Mouse (Mus musculus) hindbrain, embryonic 16.5 days (tissue): ENCODE measurements at regions not wholly inside any gene's neighbourhood (a gene's known extent, or its start where the extent isn't known, plus 50 kb on each side); places are given as distances from the start of the nearest gene placed in this dataset.

Source experiments
- ATAC-seq: fragments of 200-750 bp; cut with Nextera tagmentation; 2 replicates; pipeline ENCODE4 v1.8.0; 2017; ENCODE audit warnings: moderate TSS enrichment, moderate library complexity
- H3K27ac ChIP-seq: fragments of 300-500 bp; sonication (generic); 2 replicates; pipeline ENCODE4 v1.5.1; 2014; ENCODE audit warnings: low read depth, mild to moderate bottlenecking, control low read depth, low read length, moderate library complexity
- H3K27me3 ChIP-seq: fragments of 300-500 bp; sonication (generic); replicated peaks from 2 replicates; pipeline ENCODE4 v1.6.1; 2014; ENCODE audit warnings: low read length; ENCODE audit not compliant: control insufficient read depth, insufficient read depth
- H3K36me3 ChIP-seq: fragments of 300-500 bp; sonication (generic); 2 replicates; pipeline ENCODE4 v1.6.1; 2014; ENCODE audit warnings: mild to moderate bottlenecking, low read length, moderate library complexity, mixed read lengths; ENCODE audit not compliant: control insufficient read depth, insufficient read depth
- H3K4me1 ChIP-seq: fragments of 300-500 bp; sonication (generic); 2 replicates; pipeline ENCODE4 v1.6.1; 2014; ENCODE audit warnings: low read depth, low read length; ENCODE audit not compliant: control insufficient read depth, insufficient read depth
- H3K4me2 ChIP-seq: fragments of 300-500 bp; sonication (generic); 2 replicates; pipeline ENCODE4 v1.6.1; 2014; ENCODE audit warnings: mild to moderate bottlenecking, low read length, control low read depth, moderate library complexity
- H3K4me3 ChIP-seq: fragments of 300-500 bp; sonication (generic); 2 replicates; pipeline ENCODE4 v1.5.1; 2014; ENCODE audit warnings: mild to moderate bottlenecking, low read length, control low read depth, moderate library complexity
- H3K9ac ChIP-seq: fragments of 300-500 bp; sonication (generic); 2 replicates; pipeline ENCODE4 v1.6.1; 2014; ENCODE audit warnings: low read depth, mild to moderate bottlenecking, control low read depth, low read length, moderate library complexity
- H3K9me3 ChIP-seq: fragments of 300-500 bp; sonication (generic); 2 replicates; pipeline ENCODE4 v1.6.1; 2014; ENCODE audit warnings: mild to moderate bottlenecking, low read length, moderate library complexity; ENCODE audit not compliant: control insufficient read depth
- WGBS: fragments of 180-500 bp; shearing (Covaris S2); extraction: QIAGEN DNeasy Blood & Tissue Kit; methylation state at CpG from one replicate; pipeline ENCODE4 v1.1.7; 2014; 5-methylcytosine and 5-hydroxymethylcytosine counted together

DNA sequence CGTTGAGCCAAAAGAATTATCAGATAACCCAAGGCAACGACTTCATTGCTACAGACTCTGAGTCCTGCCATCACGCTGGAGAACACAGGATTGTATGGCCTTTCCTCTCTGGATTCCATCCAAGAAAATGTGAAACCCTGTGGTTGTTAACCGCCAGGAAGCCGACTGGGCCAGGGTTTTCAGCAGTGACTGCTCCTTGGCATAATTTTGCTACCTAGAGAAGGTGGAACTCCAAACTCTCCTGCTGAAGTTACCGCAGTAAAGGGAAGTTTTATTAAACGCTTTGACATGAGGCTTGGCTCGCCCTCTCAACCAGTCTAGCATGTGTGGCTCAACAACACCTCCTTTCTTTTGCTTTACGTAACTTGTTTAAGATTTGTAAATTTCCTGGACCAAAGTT is 116.9 kb downstream of the Wif1 start:
- H3K36me3 ChIP-seq = no peaks in the 10 kb centered on the region
- H3K9ac ChIP-seq = no peak overlapping the region
- H3K4me1 ChIP-seq = no peaks in the 10 kb centered on the region
- no peaks in the 10 kb centered on the region for H3K9me3 ChIP-seq
- H3K27ac ChIP-seq = no peak overlapping the region
- no peak for ATAC-seq
- no peak overlapping the region for H3K4me2 ChIP-seq
- H3K27me3 ChIP-seq = no peaks in the 10 kb centered on the region
- WGBS = 69% methylated on average over 9 of the region's 9 CpGs
- no peak overlapping the region for H3K4me3 ChIP-seq

DNA sequence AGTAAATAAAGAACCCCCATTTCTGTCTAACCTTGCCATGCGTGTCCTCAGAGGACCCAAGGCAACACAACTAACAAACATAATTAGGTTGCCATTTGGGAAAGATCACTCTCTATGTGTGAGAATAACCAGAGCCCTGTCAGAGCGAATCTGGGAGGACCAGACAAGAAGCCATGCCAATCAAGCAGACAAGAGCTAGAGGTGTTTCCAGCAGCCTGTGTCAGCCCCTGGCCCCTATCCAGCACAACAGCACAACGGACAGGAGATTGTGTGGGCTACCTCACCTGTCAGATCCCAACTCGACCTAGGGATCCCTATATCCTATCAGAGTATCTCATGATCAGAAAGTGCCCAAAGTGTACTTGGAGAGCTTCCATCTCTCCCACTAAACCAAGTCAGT is 119.9 kb downstream of the Wif1 start:
- Histone ChIP-seq H3K9ac (no peak overlapping the region), H3K4me1 (no peaks in the 10 kb centered on the region), H3K36me3 (no peaks in the 10 kb centered on the region), H3K4me3 (no peak overlapping the region), H3K27me3 (no peaks in the 10 kb centered on the region), H3K9me3 (no peaks in the 10 kb centered on the region), H3K4me2 (no peak overlapping the region), H3K27ac (no peak overlapping the region)
- WGBS = 80% methylated on average over 4 of the region's 4 CpGs
- ATAC-seq = no peak

DNA sequence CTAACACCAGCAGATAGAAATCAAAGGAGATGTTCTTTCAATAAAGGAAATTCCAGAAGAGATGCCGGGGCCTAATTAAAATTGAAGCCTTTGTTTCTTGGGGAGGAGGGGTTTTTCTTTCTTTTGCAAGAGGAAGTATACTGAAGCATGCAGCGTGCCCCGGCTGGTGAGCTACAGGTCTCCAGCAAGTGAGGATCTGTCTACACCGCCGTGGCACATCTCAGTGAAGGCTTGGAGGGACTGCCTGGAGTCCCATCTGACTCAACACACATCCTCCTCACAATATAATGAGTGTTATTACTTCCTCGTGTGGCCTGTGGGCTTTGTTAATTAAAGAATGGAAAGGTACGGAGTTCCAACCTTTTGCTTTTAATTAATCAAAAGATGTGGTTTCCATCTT is 126.7 kb downstream of the Wif1 start:
- Histone ChIP-seq H3K4me2 (no peak overlapping the region), H3K4me1 (peaks cover 6% of the 10 kb centered on the region), H3K9ac (no peak overlapping the region), H3K4me3 (no peak overlapping the region), H3K9me3 (no peaks in the 10 kb centered on the region), H3K36me3 (no peaks in the 10 kb centered on the region), H3K27ac (no peak overlapping the region), H3K27me3 (no peaks in the 10 kb centered on the region)
- 59% methylated on average over 7 of the region's 7 CpGs for WGBS
- no peak for ATAC-seq

- H3K9me3 ChIP-seq = no peaks in the 10 kb centered on the region
- no peak overlapping the region for H3K9ac ChIP-seq
- peaks cover 6% of the 10 kb centered on the region for H3K4me1 ChIP-seq
- H3K4me2 ChIP-seq = no peak overlapping the region
- ATAC-seq = no peak
- 69% methylated on average over 11 of the region's 11 CpGs for WGBS
- H3K27me3 ChIP-seq = no peaks in the 10 kb centered on the region
- no peaks in the 10 kb centered on the region for H3K36me3 ChIP-seq
- H3K4me3 ChIP-seq = no peak overlapping the region
- H3K27ac ChIP-seq = no peak overlapping the region
Measured at GRCm38 (mm10) chr10:121161201-121161600, 127.4 kb downstream of the Wif1 start.

- Histone ChIP-seq H3K36me3 (no peaks in the 10 kb centered on the region), H3K4me1 (no peaks in the 10 kb centered on the region), H3K9ac (no peak overlapping the region), H3K27ac (no peak overlapping the region), H3K4me2 (no peak overlapping the region), H3K27me3 (no peaks in the 10 kb centered on the region), H3K9me3 (no peaks in the 10 kb centered on the region; the same call in 1 of the 2 replicates), H3K4me3 (no peak overlapping the region)
- 91% methylated on average over 9 of the region's 9 CpGs for whole genome bisulfite sequencing
- no peak for ATAC-seq
Measured at GRCm38 (mm10) chr10:121174022-121174421, 140.3 kb downstream of the Wif1 start.

DNA sequence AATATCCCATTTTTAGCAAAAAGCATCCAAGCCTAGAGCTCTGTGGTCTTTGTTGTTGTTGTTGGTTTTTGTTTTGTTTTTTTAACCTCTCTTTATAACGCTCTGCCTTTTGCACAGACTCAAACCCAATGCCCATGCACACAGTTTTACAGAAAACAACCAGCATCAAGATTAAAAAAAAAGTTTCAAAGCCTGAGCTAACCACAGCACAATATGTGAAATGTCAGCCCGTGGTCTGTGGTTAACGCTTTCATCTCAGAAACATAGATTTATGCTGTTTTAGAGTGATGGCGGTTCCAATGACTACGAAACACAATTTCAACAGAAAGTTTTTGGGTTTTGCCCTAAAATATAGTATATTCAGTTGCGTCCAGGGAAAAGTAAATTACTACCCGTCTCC is 155.4 kb downstream of the Wif1 start:
- ATAC-seq = no peak
- no peaks in the 10 kb centered on the region for H3K36me3 ChIP-seq
- H3K4me1 ChIP-seq = no peaks in the 10 kb centered on the region
- H3K27ac ChIP-seq = no peak overlapping the region
- H3K27me3 ChIP-seq = no peaks in the 10 kb centered on the region
- no peak overlapping the region for H3K4me2 ChIP-seq
- no peaks in the 10 kb centered on the region for H3K9me3 ChIP-seq
- WGBS = 93% methylated on average over 7 of the region's 7 CpGs
- no peak overlapping the region for H3K4me3 ChIP-seq
- H3K9ac ChIP-seq = no peak overlapping the region

DNA sequence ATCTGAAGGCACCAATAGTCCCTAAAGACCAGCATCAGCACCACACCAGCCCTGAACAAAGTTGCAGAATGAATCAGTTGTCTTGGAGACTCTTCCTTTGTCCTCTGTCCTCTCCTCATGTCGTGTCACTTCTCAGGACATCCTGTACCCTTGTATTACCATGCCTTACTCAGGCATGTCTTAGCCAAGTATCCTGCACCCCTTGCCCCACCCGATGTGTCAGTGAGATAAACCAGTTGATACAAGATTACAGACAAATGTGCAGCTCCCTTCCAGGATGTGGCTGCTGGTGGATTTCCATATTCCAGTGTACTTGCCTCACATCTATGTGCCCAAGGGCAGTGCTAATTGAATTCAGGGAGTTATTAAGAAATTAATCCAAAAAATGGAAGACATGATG is 151.8 kb downstream of the Tbc1d30 start:
- Histone ChIP-seq H3K9ac (no peak overlapping the region), H3K27me3 (no peaks in the 10 kb centered on the region; the same call in 1 of the 2 replicates), H3K36me3 (no peaks in the 10 kb centered on the region), H3K4me2 (no peak overlapping the region), H3K9me3 (no peaks in the 10 kb centered on the region), H3K4me1 (no peaks in the 10 kb centered on the region), H3K27ac (no peak overlapping the region), H3K4me3 (no peak overlapping the region)
- WGBS = 84% methylated on average over 2 of the region's 2 CpGs
- no peak for ATAC-seq

DNA sequence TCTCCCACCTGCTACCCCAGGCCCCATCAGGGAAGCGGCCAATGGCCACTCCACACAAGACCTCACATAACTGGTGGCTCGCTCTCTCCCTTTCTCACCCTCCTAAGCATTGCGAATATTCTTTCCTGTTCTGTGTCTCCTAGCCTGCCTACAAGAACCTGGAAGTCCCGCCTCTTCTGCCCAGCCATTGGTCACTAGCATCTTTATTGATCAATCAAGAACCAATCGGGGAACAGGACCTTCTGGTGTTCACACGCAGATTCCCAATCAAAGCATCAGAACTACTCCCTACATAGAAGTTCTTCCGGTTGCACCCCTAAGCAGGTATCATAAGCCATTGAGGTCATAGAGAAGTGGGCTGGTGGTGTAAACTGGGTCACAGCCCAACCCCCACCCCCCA is 148.5 kb downstream of the Tbc1d30 start:
- no peak for ATAC-seq
- H3K27me3 ChIP-seq = no peaks in the 10 kb centered on the region; the same call in 1 of the 2 replicates
- peaks cover 12% of the 10 kb centered on the region for H3K4me1 ChIP-seq
- H3K27ac ChIP-seq = no peak overlapping the region
- 90% methylated on average over 7 of the region's 7 CpGs for WGBS
- H3K36me3 ChIP-seq = no peaks in the 10 kb centered on the region
- H3K4me3 ChIP-seq = no peak overlapping the region
- no peak overlapping the region for H3K4me2 ChIP-seq
- no peaks in the 10 kb centered on the region for H3K9me3 ChIP-seq
- no peak overlapping the region for H3K9ac ChIP-seq

- 68% methylated on average over 11 of the region's 11 CpGs for whole genome bisulfite sequencing
- H3K27me3 ChIP-seq = no peaks in the 10 kb centered on the region; the same call in 1 of the 2 replicates
- ATAC-seq = no peak
- H3K4me2 ChIP-seq = peak overlapping the region; percentile 18; the same call in 1 of the 2 replicates
- no peaks in the 10 kb centered on the region for H3K9me3 ChIP-seq
- H3K4me3 ChIP-seq = no peak overlapping the region
- no peak overlapping the region for H3K9ac ChIP-seq
- H3K36me3 ChIP-seq = no peaks in the 10 kb centered on the region
- H3K4me1 ChIP-seq = peaks cover 12% of the 10 kb centered on the region
- no peak overlapping the region for H3K27ac ChIP-seq
Measured at GRCm38 (mm10) chr10:121205551-121205950, 145.5 kb downstream of the Tbc1d30 start.
